Mouse (Mus musculus): ENCODE results near the gene Gm17416.

Gene Gm17416

DNA sequence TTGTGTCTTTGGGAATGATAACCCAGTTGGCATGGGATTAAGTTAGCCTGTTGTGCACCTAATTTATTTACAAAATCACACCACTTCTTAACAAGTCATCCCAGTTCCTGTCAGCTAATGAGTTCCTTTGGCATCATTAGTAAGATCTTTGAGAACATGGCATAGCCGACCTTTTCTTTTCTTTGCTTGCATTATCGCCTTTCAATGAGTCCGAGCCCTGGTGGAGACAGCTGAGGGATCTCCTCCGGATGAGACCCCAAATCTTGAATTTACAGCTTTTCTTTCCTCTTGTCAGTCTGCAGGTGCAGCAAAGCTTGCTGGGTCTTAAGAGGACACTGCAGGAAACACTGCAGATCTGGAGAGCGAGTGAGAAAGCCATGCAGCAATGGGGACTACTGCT lies at the start of gene Gm17416:
TSS of gene Gm17416 (plus strand) at position 301 of the 400 bp plus-strand sequence.
- no peak for DNase-seq

DNA sequence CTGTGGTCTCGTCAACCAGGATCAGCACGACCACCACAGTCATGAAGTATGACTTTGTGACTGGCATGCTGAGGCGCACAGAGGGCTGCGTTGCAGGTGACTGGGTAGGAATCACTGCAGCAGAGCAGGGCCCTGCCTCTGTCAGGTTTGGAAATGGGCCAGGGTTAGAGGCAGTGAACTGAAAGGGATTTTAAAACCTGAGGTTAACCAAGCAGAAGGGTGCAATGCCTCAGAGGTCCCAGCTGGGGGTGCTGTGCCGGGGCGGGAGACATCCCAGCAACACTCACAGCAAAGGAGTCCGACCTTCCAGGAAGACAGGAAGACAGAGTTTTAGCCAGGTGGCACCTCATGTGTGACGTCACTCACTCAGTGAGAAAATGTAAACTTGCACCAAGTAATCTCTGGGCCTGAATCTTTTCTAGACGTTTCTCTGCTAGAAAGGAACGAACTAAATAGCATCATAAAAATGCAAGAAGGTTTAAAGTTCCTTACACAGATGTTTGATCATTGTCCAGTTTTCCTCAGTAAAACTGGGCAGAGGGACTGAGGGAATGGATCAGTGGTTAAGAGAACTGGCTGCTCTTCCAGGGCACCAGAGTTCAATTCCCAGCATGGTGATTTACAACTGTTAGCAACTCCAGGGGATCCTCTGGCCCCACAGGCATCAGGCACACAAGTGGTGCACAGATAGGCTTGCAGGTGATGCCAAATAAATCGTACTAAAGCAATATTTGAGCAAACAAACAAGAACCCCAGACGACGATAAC lies 29.0 kb upstream of the Gm17416 start, which contains the start of gene Defb29:
TSS of gene Defb29 (minus strand) at position 155 of the 767 bp plus-strand sequence.
- no peak for DNase-seq

DNA sequence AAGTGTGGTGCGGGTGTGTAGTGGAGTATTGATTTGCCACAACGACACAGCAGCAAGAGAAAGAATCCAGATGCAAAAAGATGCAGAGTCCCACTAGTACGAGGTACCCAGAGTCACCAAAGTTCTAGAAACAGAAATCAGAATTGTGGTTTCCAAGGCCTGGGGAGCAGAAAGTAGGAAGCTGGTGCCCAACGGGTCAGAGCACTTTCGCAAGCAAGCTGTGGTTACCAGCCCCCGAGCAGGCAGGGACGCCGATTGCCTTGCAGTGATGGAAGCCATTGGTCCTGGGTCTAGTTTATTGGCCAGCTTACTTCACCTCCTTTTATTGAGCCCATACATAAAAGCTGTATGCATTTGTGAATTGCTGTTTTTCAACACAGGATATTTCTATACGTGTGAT lies 27.2 kb upstream of the Gm17416 start:
- DNase-seq: no peak

DNA sequence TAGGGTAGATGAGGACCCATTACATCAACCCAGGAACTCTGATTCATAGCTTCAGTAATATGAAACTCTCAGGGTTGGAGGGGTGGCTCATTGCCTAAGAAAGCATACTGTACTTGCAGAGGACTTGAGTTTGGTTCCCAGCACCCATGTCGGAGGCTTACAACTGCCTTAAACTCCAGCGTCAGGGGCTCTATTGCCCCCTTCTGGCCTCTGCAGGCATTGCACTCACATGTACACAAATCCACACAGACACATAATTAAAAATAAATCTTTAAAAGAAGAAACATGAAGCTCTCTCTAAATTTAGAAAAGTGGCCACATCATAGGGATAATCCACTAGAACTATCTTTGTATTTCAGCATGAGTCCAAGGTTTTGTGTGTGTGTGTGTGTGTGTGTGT lies 26.2 kb upstream of the Gm17416 start:
- no peak for DNase-seq

DNA sequence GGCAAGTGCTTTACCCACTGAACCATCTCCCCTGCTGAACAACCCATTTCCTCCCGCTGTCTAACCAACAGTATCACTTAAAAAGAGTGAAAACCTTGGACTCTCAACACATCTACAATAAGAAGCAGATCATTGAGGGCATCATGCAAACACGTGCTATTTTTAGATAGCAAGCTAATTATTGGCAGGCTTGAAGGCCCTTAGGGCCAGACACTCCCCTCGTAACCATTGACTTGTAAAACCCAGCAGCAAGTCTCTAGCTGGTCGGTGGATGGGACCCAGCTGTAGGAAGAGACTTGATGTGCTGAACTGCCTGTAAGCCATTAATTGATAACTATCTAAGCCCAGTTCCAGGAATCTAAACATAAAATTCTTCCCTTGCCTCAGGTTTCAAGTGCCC lies 25.7 kb upstream of the Gm17416 start:
- DNase-seq: peak; percentile 5

DNA sequence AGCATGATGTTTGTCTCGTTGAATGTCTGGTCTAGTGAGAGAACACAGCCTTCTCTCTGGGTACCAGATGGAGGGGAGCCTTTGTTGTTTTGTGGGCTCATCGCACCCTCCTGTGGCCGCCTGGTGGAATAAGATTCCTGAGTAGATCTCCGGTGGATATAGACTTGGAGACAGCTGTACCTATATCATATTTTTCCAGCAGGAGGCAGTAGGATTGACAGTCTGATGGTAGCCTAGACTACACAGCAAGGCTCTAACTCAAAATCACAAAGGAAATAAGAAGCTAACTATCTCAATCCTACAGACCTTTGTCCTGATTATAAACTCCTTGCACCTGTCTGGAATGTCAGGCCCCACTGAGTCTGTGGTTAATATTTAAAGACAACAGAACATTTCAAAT lies 24.4 kb upstream of the Gm17416 start:
- DNase-seq: peak; percentile 68

DNA sequence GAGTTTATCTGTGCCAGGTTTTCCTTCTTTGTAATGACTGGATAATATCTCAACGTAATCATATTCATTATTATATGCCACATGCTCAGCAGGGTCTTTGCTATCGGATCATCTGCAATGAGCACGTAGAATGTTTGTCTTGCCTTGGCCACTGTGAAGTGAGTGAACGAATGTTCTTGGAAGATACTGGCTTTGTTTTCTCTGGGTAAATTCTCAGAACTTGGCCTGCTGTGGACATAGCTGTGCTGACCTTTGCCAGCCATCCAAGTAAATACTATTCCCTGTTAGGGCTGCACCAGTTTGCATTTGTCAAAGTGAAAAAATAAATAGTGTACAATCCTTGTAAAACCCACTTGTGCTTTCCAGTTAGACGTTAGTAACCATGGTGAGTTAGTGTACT lies 21.0 kb upstream of the Gm17416 start:
- DNase-seq: no peak

DNA sequence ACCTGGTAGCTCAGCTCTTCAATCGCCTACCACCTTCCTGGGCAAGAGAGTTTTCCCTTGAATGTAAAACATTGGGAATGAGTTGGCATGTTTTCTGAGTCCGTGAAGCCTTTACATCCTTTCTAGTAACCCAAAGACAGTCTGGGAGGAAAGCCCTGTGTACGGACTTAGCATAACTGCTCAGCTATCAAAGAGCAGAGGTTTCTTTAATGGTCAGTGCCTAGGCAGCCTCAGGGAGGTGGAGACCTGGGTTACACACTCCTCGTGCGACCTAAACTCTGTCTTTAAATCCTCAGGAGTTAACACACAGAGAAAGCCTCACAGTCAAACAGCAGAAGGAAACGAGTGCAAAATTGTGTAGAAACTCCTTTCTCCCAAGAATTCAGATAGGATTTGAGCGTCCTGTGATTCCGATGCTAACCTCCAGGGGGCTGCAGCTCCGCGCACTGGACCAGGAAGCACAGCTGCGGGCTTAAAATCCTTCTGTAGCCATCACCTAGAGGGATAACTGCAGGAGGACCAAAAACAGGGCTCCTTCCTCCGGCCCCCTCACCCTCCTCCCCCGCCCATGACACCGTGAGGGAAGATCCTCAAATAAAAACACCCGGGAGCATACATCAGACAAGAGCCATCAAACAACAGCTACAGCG lies 15.2 kb upstream of the Gm17416 start:
- DNase-seq: peak; percentile 71

DNA sequence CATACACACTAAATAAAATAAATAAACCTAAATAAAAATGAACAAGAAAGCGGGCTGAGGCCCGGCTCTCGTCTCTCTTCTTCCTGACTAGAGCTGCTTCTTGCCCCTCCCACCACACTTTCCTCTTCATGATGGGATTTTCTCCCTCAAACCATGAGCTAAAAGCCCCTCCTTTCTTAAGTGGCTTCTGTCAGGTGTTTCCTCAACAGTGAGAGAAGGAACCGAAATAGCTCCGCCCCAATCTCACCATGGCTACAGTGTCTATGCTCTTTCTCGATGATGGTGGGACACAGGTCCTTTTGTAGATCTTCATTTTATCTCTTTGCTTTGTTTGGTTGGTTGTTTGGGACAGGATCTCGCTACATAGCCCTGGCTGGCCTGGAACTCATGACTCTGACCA lies 12.5 kb upstream of the Gm17416 start:
- no peak for DNase-seq

DNA sequence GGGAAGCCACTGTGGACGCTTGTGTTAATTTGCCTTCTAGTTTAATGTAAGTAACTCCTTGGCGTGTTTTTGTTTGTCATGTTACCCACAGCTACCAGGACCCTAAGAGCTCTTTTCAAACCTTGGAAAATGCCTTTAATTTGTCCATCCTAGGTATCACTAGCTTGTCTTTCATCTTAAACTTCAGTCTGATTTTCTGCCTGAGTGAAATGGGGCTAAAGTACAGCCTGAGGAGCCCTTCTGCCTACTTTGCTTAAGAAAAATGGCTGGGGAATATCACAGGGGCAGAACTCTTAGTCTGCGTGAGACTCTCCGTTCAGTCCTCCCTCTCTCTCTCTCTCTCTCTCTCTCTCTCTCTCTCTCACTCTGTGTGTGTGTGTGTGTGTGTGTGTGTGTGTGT lies 743 bp downstream of the Gm17416 start:
- no peak for DNase-seq

DNA sequence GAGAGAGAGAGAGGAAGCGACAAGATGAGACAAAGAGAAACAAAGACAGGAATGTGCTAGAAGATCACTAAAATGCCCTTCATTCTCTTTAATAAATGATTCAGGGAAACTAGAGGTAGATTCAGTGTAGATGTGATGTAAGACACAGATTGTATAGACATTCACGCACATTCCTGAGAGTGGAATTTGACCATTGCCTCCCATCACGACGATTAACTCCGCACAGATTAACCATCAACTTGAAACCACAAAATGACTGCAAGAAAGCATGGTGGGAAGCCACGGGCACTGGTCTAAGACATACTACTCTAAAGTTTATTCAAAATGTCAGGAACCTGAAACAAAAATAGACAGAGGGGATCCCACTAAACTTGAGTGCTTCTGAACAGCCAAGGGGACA lies 1.2 kb downstream of the Gm17416 start:
- no peak for DNase-seq

DNA sequence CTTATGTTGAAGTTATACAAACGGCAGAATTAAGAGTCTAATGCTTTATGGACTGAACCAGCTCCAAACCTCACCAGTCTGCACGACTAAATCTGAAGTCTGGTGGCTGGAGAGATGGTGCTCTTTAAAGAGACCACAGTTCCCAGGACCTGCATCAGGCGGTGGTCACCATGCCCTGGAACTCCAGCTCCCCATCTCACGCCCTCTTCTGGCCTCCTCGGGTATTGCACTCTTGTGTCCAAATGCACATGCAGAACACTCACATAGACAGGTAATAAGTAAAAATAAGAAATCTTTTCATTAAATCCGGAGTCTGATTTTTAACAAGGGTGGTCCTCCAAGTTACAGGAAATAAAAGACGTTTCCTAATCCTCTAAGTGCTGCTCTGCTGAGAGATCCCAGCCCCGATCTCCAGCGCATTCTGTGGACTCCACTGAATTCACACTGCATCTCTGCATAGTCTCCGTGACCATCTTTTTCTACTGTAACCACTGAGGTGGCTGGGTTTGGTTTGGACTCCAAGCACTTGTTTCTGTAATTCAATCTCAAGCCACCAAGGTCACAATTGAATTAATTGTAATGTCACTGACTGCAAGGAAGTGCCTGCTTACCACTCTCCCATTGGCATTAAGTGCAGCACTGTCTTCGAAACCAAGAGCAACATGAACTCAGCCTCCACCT lies 3.1 kb downstream of the Gm17416 start, which contains the start of gene Defb21:
TSS of gene Defb21 (plus strand) at position 631 of the 681 bp plus-strand sequence.
- DNase-seq: peak; percentile 11

DNA sequence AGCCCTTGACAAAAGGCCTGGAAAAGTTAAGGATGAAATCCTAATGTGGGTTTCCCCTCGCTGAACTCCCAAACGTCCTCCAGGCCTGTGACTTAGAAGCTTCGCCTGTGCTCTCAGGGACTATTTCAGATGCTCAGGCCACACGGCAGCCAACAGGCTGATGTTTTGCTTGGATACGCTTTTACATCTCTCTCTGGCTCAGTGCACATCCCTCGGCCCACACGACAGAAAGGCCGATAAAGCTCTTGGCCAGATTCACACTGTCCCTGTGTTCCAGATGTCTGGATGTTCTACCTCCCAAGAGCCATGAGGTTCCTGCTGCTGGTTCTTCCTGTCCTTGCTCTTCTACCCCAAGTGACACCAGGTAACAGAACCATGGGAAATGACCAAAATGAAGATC lies 4.3 kb downstream of the Gm17416 start:
- no peak for DNase-seq

DNA sequence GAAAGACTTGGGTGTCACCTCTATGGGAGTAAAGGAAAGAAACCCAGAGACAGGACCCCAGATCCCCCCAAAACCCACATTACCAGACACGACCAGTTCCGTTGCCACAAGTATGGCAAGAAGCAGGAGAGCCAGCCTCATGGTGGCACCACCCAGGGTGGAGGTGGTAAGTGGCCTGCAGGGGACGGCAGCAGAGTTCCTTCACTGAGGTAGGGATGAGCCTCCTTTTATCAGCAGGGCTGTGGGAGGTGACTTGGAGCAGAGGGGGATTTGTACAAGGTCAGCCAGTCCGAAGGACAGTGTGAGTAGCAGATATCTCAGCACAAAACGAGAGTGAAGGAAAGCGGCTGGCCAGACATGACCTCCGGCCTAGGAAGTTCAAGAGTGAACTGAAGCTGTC lies 11.0 kb downstream of the Gm17416 start, which contains the start of gene Defb19:
TSS of gene Defb19 (minus strand) at position 206 of the 400 bp plus-strand sequence.
- no peak for DNase-seq

DNA sequence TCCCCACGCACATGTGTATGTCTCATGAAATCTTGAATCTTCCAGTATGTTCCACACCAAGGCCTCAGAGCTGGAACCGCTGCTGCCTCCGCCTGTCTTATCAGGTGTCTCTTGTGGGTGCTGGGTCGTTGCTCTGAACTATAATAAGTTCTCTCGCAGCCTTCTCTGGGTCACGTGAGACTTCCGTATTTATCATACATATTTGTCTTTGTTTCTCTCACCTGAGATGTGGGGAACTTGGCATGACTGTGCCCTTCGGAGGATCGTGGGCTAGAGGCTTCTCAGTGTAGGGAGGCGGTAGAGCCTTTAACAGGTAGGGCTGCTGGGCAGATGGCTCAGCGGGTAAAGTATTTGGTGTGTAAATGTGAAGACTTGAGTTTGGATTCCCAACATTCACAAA lies 11.5 kb downstream of the Gm17416 start:
- no peak for DNase-seq

DNA sequence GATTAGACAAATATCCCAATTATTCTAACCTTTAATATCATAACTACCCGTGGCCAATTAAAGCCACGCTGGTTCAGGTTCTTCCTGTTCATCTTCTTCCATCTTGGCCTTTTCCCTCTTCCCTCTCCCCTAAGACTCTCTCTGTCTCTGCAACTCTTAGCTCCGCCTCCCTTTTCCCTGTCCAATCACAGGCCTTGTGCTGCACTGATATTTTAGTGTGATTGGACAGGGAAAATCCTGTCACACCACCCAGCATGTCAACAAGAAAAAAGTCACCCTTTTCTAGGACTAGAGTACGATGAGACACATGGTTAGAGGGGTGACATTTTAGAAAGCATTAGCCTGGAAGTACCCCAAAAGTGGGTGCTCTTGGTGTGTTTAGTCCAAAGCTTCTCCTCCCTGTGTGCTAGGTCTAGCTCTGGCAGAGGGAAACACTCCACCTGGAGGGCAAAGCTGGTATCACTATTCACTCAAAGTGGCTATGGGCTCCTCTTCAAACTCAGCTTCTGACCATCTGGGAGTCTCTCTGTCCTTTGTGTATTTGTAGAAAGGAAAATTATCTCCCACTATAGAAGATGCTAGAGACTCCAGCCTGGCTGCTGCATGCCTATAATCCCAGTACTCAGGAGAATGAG lies 17.9 kb downstream of the Gm17416 start:
- DNase-seq: no peak

DNA sequence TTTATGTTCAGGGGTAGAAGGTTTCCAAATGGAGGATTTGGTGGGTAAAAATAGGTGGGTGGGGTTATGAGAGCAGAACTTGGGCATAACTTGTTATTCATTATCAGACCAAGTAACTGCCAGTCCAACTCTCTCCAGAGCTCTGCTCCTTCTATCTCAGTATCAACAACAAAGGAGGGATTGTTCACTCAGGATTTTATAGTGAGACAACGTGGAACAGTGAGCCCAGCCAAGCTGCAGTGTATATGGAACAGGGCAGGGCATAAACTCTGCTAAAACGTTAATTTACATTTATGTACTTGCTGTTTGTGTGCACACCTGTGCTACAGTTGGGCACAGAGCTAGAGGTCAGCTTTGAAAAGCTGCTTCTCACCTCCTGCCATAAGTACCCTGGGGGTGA lies 19.3 kb downstream of the Gm17416 start:
- DNase-seq: no peak

DNA sequence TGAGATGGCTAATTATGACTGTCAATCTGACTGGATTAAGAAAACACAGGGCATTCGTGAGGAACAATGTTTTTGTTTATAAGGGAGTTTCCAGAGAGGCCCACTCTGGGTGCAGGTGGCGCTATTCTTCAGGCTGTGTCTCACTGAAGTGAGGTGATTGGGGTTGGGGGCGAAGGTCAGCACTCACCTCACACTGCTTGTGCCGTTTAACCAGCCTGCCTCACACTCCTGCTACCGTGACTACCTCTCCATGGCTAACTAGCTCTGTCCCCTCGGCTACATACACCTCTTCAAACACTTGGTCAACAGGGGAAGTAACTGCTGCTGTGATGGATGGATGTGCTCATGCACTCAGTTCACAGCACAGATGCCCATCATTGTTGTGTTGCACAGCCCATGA lies 19.9 kb downstream of the Gm17416 start:
- DNase-seq: no peak

DNA sequence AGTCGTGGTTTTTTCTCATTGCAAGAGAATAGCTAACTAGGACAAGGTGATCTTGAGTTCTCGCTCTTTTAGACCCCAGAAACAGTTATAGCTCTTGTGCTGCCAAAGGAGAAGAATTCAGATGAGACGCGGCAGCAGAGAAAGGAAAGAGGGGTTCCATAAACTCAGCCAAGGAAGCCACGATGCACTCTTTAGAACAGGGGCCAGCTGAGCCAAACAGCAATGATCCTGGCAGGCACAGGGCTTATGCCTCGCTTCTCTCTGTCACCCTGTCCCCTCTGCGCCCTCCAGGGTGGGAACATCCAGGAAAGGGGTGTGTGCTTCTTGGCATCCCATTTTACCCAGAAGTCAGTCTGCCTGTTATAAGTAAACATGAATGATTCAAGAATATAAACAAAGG lies 30.2 kb downstream of the Gm17416 start, which contains the start of gene Defb45:
TSS of gene Defb45 (minus strand) at position 101 of the 400 bp plus-strand sequence.
- no peak for DNase-seq

DNA sequence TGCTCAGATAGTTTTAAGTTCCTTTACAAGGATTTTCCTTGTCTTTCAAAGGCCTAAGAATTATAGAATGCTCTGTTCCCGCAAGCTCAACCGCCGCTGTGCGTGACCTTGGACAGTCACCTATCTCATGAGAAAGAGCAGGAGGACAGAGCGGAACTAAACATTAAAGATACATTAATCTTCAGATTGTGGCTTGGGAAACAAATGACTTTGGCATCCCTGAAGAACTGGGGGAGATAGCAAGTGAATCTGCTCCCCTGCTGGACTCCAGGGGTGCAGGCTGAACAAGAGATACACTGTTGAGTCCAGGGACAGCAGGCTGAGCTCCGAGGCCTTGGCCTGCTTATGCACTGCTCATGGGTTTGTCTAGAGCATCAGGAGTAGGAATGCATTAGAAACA lies 30.9 kb downstream of the Gm17416 start:
- DNase-seq: no peak

DNA sequence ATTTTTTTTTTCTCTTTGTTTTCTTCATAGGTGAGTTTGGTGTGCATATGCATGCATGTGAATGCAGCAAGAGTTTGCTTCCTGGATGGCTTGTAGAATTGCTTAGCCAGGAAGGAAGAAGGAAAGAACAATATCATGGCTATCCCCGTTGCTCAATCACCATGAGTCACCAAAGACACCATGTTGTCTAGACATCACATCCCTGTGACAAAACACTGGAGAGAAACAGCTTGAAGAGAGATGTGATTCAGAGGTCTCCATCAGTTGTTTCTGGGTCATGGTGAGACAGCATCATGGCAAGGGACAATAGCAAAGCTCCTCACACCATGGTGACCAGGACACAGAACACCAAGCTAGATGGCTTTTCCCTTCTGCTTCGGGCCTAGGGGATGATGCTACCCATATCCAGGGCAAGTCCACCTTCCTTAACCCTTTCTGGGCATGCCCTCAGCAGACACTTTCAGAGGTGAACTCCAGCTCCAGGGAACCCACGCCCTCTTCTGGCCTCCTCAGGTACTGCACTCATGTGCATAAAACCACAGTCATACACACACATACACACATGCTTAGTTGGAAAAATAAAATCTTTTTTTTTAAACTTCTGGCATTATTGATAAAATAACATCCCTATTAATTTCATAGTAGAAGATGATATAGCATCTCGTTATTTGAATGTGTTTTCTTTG lies 32.3 kb downstream of the Gm17416 start:
- DNase-seq: no peak

DNA sequence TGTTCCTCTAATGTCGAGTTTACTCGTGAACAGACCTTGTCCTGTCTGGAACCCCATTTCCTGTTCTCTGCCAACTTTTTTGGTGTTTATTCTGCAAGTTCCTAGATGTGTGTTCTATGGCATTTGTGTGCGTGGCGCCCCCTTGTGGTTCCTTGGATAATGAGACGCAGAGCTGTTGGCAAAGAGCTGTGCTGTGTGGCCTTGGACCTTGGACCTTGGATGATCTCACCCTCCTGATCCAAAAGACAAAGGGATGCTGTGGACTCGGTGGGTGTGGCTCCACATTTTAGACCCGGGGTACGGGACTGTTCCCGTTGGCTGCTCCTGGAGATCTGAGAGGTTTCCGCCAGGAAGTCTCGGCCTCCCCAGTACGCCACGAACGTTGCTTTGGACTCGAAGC lies 34.9 kb downstream of the Gm17416 start, which contains the start of gene Defb36:
TSS of gene Defb36 (plus strand) at position 271 of the 400 bp plus-strand sequence.
- peak; percentile 50 for DNase-seq

Data from lung, postnatal 10 days (tissue).